Mouse (Mus musculus): ENCODE data around the gene Tln2. TPM values are rescaled to one million over a fixed set of nuclear protein-coding genes. Genes with fewer than 3 reads are reported as not detected.

The Tln2 gene
- polyA plus RNA-seq, 1 experiment = 33.0 TPM

DNA sequence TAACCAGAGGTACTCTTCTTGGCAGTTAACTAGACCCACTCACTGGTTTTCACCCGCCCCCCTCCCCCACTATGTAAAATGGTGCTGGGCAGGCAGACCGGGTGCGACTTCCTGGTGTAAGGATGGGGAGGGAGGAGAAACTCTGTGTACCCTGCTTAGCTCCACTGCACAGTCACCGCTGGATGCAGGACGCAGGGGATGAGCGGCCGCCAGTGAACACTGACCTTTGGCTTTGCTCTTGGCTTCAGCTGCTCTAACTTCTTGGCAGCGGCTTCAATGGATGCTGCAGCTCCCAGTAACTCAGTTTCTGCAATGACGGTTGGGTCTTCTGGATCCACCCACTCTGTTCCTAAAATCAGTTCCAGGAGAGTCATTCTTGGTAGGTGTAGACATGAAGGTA, 319.0 kb downstream of the Tln2 start:
- TF ChIP-seq CTCF (IDR thresholded peaks at IDR 0.05; ENCODE audit: insufficient read depth, low read depth, low read length) (no peak), POLR2A (IDR thresholded peaks at IDR 0.05; ENCODE audit: insufficient read depth, low read depth, low read length) (no peak)
- no peaks in the 10 kb centered on the region for H3K4me1 ChIP-seq (ENCODE audit: control insufficient read depth, insufficient read depth, low read length)
- 83% methylated on average over 9 of the region's 9 CpGs for WGBS
- no peak overlapping the region for H3K27ac ChIP-seq (ENCODE audit: insufficient read depth, low read depth, low read length)
- H3K4me3 ChIP-seq (ENCODE audit: insufficient read depth, low read depth, low read length) = no peak overlapping the region

DNA sequence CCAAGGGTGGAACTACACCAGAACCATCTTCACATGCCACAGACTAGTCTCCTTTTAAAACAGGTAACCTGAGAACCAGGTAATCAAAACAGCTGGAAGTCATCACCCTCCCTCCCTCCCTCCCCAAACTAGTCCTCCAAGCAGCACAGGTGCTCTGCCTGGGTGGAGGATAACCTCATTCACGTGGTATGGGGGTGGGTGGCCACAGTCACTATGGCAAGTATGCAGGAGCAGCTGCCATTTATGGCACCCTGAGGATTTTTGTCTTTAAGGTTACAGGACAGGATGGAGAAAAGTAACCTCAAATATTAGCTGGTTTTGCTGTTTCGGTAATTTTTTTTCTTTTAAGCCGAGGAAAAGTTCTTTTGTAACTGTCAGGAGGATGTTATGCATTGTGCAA, 322.5 kb downstream of the Tln2 start:
- Histone ChIP-seq H3K27ac (ENCODE audit: insufficient read depth, low read depth, low read length) (no peak overlapping the region), H3K4me3 (ENCODE audit: insufficient read depth, low read depth, low read length) (no peak overlapping the region), H3K4me1 (ENCODE audit: control insufficient read depth, insufficient read depth, low read length) (no peaks in the 10 kb centered on the region)
- WGBS = 78% methylated on average over 3 of the region's 3 CpGs
- no peak for TF ChIP-seq CTCF (IDR thresholded peaks at IDR 0.05; ENCODE audit: insufficient read depth, low read depth, low read length)
- no peak for TF ChIP-seq POLR2A (IDR thresholded peaks at IDR 0.05; ENCODE audit: insufficient read depth, low read depth, low read length)

DNA sequence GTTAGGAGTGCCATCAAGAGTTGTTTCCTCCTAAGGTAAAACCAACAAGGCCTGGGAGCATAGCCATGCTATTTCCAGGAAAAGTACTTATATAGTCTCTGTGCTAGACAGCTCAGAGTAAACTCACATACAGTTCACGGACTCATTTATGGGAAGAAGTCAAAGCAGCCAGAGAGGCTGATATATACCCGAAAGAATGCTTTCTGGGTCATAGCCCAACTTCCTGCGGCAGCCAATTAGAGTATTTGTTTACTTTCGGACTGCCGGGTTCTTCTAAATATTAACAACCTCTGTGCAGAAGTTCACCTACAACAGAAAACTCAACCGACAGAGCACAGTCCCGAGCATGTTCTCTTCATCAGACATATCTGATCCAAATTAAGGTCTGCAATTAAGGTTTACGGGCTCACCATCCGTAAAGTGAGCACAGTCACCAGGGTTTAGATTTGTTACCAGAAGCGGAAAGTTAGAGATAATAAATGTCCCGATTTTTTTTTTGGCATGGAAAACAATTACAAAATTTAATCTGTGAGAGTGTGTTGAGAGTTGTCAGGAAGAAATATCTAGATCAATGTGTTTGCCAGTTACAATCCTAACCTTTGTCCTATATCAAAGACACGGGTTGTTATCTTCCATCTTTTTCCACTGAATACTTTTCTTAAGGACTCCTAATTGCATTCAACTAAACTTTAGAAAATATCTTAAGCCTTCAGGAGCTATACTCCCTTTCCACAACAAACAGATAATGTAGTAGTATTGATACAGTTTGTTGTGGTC, 323.9 kb downstream of the Tln2 start:
- WGBS = 78% methylated on average over 12 of the region's 12 CpGs

DNA sequence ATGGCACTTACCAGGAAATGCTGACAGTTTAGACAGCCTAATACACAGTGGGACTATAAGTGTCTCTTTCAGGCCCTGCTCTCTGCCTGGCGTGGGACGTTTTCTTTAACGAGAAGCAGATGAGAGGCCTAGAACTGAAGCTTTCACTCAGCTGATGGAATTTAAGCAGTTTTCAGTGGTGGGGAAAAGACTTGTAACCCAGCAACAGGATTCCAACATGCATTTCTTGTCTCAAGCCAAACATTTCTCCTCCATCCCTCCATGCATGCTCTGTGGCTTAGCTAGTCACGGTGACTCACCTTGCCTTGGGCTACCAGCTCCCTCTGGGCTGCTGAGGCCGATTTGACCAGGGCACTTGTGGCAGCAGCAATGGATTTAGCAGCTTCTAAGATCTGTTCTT, 330.5 kb downstream of the Tln2 start:
- H3K4me1 ChIP-seq (ENCODE audit: control insufficient read depth, insufficient read depth, low read length) = no peaks in the 10 kb centered on the region
- no peak overlapping the region for H3K27ac ChIP-seq (ENCODE audit: insufficient read depth, low read depth, low read length)
- WGBS = 71% methylated on average over 5 of the region's 5 CpGs
- H3K4me3 ChIP-seq (ENCODE audit: insufficient read depth, low read depth, low read length) = no peak overlapping the region
- TF ChIP-seq CTCF (IDR thresholded peaks at IDR 0.05; ENCODE audit: insufficient read depth, low read depth, low read length) = no peak

More for the DNA sequence above, 323.9 kb downstream of the Tln2 start:
- Histone ChIP-seq H3K27ac (ENCODE audit: insufficient read depth, low read depth, low read length) (no peak overlapping the region), H3K4me1 (ENCODE audit: control insufficient read depth, insufficient read depth, low read length) (no peaks in the 10 kb centered on the region), H3K4me3 (ENCODE audit: insufficient read depth, low read depth, low read length) (no peak overlapping the region)
- TF ChIP-seq CTCF (IDR thresholded peaks at IDR 0.05; ENCODE audit: insufficient read depth, low read depth, low read length) (no peak), POLR2A (IDR thresholded peaks at IDR 0.05; ENCODE audit: insufficient read depth, low read depth, low read length) (no peak)

DNA sequence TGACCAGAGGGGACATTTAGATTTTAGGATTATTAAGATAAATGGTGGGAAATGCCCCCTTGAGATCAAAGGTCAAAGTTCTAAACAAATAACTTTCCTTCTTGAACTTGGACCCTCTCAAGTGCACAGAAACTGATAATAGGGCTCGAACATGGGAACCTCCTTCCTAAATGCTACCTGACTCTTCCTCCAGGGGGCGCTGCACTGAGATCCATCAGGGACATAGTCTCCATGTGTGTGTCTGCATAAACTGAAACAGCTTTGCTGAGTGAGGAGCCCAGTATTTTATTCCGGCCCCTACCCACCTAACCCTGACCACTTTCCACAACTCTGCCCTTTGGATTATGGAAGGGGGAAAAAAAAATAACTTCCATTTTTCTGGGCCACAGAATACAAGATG, 339.1 kb downstream of the Tln2 start:
- WGBS = 70% methylated on average over 3 of the region's 3 CpGs
- H3K27ac ChIP-seq (ENCODE audit: insufficient read depth, low read depth, low read length) = no peak overlapping the region
- H3K4me3 ChIP-seq (ENCODE audit: insufficient read depth, low read depth, low read length) = no peak overlapping the region
- TF ChIP-seq POLR2A (IDR thresholded peaks at IDR 0.05; ENCODE audit: insufficient read depth, low read depth, low read length) = no peak
- no peak for TF ChIP-seq CTCF (IDR thresholded peaks at IDR 0.05; ENCODE audit: insufficient read depth, low read depth, low read length)
- H3K4me1 ChIP-seq (ENCODE audit: control insufficient read depth, insufficient read depth, low read length) = no peaks in the 10 kb centered on the region

DNA sequence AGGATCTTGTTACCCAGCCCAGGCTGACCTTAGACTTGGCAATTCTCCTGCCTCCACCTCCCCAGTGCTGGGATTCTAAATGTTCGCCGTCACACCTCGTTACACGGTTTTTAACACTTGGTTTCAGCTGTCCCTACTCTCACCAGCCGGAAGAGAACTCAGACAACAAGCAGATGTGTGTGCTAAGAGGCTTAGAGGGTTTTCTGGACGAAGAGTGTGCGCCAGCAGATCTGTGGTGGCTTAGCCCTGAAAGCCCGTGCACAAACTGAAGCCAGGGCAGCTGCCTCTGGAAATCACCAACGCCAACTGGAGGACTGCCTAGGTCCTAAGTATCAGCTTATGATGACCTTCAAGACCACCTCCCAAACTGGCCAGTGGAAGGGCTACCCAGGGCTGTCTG, 341.5 kb downstream of the Tln2 start:
- TF ChIP-seq CTCF (IDR thresholded peaks at IDR 0.05; ENCODE audit: insufficient read depth, low read depth, low read length) (no peak), POLR2A (IDR thresholded peaks at IDR 0.05; ENCODE audit: insufficient read depth, low read depth, low read length) (no peak)
- H3K4me3 ChIP-seq (ENCODE audit: insufficient read depth, low read depth, low read length) = no peak overlapping the region
- H3K4me1 ChIP-seq (ENCODE audit: control insufficient read depth, insufficient read depth, low read length) = no peaks in the 10 kb centered on the region
- H3K27ac ChIP-seq (ENCODE audit: insufficient read depth, low read depth, low read length) = no peak overlapping the region
- WGBS = 75% methylated on average over 9 of the region's 9 CpGs

DNA sequence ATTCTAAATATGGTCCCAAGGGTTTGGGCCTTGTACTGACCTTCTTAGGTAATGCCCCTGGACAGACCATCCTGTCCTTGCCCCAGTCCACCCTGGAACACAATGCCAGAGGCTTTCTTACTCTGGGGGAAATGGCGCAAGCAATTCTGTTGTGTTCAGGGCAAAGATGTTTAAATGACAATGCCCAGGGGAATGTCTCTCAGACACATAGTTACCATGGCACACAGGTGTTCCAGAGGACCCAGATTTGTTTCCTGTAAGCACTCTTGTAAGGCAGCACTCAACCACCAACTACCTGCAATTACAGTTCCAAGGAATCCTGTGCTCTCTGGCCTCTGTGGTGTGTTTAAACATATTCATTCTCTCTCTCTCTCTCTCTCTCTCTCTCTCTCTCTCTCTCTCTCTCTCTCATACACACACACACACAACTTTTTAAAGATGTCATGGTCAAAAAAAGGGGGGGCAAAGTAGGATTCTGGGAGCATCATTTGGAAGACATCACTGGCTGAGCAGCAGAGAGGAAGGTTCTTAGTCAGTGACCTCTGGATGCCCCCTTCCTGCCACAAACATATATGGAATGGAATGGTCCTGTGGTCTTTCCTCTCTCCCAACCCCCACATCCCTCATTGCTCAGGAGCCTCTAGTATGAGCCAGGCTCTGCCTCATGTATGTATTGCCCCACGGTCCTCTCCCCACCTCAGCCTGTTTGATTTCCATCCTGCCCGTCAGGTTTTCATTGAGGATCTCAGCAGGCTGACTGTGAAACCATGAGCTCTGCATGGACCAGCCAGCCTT, 345.1 kb downstream of the Tln2 start:
- 92% methylated on average over 3 of the region's 3 CpGs for WGBS
- no peaks in the 10 kb centered on the region for H3K4me1 ChIP-seq (ENCODE audit: control insufficient read depth, insufficient read depth, low read length)
- no peak overlapping the region for H3K27ac ChIP-seq (ENCODE audit: insufficient read depth, low read depth, low read length)
- H3K4me3 ChIP-seq (ENCODE audit: insufficient read depth, low read depth, low read length) = no peak overlapping the region
- TF ChIP-seq POLR2A (IDR thresholded peaks at IDR 0.05; ENCODE audit: insufficient read depth, low read depth, low read length) (no peak), CTCF (IDR thresholded peaks at IDR 0.05; ENCODE audit: insufficient read depth, low read depth, low read length) (no peak)

DNA sequence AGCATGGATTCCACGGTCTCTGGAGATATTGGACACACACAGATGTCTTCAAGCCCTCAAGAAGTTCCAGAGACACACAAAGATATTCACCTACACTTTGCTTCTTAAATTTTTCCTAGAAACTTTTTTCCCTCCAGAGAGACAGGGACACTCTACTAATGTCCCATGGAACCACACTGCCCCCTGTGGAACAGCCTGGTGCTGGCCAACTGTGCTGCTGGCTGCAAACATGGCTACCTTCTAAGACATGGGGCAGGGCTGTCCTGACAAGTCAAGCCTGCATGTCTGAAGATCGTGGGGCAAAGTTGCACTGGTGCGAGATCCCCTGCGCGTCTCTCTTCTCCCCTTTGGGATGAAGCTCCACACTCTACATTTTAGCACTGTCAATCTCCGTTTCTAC, 346.2 kb downstream of the Tln2 start:
- WGBS = 60% methylated on average over 6 of the region's 6 CpGs
- Histone ChIP-seq H3K4me3 (ENCODE audit: insufficient read depth, low read depth, low read length) (no peak overlapping the region), H3K27ac (ENCODE audit: insufficient read depth, low read depth, low read length) (no peak overlapping the region), H3K4me1 (ENCODE audit: control insufficient read depth, insufficient read depth, low read length) (no peaks in the 10 kb centered on the region)
- TF ChIP-seq POLR2A (IDR thresholded peaks at IDR 0.05; ENCODE audit: insufficient read depth, low read depth, low read length) (no peak), CTCF (IDR thresholded peaks at IDR 0.05; ENCODE audit: insufficient read depth, low read depth, low read length) (peak; percentile 40; the same call in 1 of the 2 replicates)

DNA sequence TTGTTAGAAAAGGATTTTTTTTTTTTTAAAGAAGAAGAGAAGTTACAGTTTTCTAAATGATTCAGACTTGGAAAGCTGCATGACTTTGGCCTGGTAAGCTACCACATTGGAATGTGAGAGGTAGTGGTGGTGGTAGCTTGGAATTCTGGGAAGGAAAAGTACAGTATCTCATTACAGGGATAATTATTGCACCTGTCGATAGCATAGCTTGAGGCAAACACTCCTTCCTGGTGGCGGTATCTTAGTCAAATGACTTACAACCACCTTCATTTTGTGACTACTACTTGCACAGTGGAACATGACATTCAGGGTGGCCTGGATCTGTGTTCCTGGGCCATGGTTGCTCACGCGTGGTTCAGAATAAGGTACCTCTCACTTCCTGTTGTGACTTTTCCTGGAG, 348.3 kb downstream of the Tln2 start:
- no peak overlapping the region for H3K4me3 ChIP-seq (ENCODE audit: insufficient read depth, low read depth, low read length)
- no peak overlapping the region for H3K27ac ChIP-seq (ENCODE audit: insufficient read depth, low read depth, low read length)
- H3K4me1 ChIP-seq (ENCODE audit: control insufficient read depth, insufficient read depth, low read length) = no peaks in the 10 kb centered on the region
- TF ChIP-seq POLR2A (IDR thresholded peaks at IDR 0.05; ENCODE audit: insufficient read depth, low read depth, low read length) (no peak), CTCF (IDR thresholded peaks at IDR 0.05; ENCODE audit: insufficient read depth, low read depth, low read length) (no peak)
- WGBS = 97% methylated on average over 4 of the region's 4 CpGs

Measured in olfactory bulb, adult 2 months (tissue).